Mouse (Mus musculus): ENCODE measurements around the gene Mgst3.

- TF ChIP-seq POLR2A (IDR thresholded peaks at IDR 0.05; ENCODE audit: low read depth, low read length) (no peak), CTCF (conservative IDR thresholded peaks at IDR 0.05; ENCODE audit: insufficient read depth, insufficient read length, low read depth, low read length) (no peak)
Measured at GRCm38 (mm10) chr1:167328776-167329175, 64.9 kb downstream of the Mgst3 start.

Measured in kidney, adult 2 months (tissue).